Mouse (Mus musculus): ENCODE results near the gene Arid4a. TPM values are rescaled to one million over a fixed set of nuclear protein-coding genes. Genes with fewer than 3 reads are reported as not detected.
"Not testable (repeated sequence)": the region's sequence is repeated elsewhere in the genome, so short reads cannot be mapped to it uniquely, and the experiment has no call there.

The Arid4a gene
- polyA plus RNA-seq, 1 experiment from 2014 or later, result 31.2 TPM

- Histone ChIP-seq H3K4me3 (no peak overlapping the region), H3K9me3 (replicated peaks) (no peaks in the 10 kb centered on the region), H3K27me3 (ENCODE audit: low read depth, poor library complexity, severe bottlenecking) (no peaks in the 10 kb centered on the region), H3K36me3 (peaks cover 51% of the 10 kb centered on the region), H3K27ac (no peak overlapping the region), H3K4me1 (peaks cover 12% of the 10 kb centered on the region)
- 93% methylated on average over 8 of the region's 8 CpGs for WGBS
- peak; percentile 10 for DNase-seq (ENCODE audit: low spot score)
Measured at GRCm38 (mm10) chr12:71019211-71019610, 3.4 kb downstream of the Arid4a start.

DNA sequence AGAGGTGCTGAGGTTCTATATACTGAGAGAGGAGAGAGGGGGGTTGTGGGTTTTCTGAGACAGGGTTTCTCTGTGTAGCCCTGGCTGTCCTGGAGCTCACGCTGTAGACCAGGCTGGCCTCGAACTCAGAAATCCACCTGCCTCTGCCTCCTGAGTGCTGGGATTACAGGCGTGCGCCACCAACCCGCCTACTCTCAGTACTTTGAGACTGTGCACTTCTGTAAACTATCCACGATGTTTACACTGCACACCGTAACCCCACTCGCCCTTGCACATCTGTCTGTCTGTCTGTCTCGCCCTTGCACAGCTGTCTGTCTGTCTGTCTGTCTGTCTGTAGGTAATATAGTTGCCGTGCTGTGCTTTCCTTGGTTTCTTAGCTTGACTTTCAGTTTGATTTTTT lies 8.6 kb downstream of the Arid4a start:
- Histone ChIP-seq H3K9me3 (replicated peaks) (no peaks in the 10 kb centered on the region), H3K36me3 (peaks cover 96% of the 10 kb centered on the region), H3K27me3 (ENCODE audit: low read depth, poor library complexity, severe bottlenecking) (no peaks in the 10 kb centered on the region), H3K4me1 (no peaks in the 10 kb centered on the region), H3K4me3 (no peak overlapping the region), H3K27ac (no peak overlapping the region)
- peak; percentile 20 for DNase-seq (ENCODE audit: low spot score)
- 95% methylated on average over 10 of the region's 10 CpGs for WGBS

- not testable (repeated sequence) for H3K27me3 ChIP-seq (ENCODE audit: low read depth, poor library complexity, severe bottlenecking); H3K4me1 ChIP-seq; H3K27ac ChIP-seq; H3K4me3 ChIP-seq; H3K9me3 ChIP-seq (replicated peaks)
- H3K36me3 ChIP-seq, result peaks cover 86% of the 10 kb centered on the region
- DNase-seq (ENCODE audit: low spot score), result peak; percentile 18
- 93% methylated on average over 8 of the region's 8 CpGs for WGBS
Measured at GRCm38 (mm10) chr12:71028265-71028664, 12.5 kb downstream of the Arid4a start.

DNA sequence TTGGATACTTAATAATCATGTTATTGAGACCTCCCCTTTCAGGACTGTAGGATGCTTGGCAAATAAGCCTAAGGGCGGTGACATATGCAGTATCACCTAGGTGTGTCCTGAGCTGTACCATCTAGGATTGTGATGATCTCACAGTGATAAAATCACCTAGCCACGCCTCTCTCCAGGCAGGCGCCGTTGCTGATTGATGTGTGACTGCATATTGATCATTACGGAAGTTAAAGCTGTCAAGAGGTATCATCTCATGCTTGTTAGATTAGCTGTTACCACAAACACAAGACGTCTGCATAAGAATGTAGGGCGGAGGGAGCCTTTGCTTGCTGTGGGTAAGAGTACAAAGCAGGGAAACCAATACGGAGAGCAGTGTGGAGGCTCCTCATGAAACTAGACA lies 14.5 kb downstream of the Arid4a start:
- peak; percentile 3 for DNase-seq (ENCODE audit: low spot score)
- Histone ChIP-seq H3K36me3 (peaks cover 70% of the 10 kb centered on the region), H3K27me3 (ENCODE audit: low read depth, poor library complexity, severe bottlenecking) (no peaks in the 10 kb centered on the region), H3K9me3 (replicated peaks) (no peaks in the 10 kb centered on the region), H3K27ac (no peak overlapping the region), H3K4me1 (no peaks in the 10 kb centered on the region), H3K4me3 (no peak overlapping the region)
- WGBS, result 92% methylated on average over 8 of the region's 8 CpGs

DNA sequence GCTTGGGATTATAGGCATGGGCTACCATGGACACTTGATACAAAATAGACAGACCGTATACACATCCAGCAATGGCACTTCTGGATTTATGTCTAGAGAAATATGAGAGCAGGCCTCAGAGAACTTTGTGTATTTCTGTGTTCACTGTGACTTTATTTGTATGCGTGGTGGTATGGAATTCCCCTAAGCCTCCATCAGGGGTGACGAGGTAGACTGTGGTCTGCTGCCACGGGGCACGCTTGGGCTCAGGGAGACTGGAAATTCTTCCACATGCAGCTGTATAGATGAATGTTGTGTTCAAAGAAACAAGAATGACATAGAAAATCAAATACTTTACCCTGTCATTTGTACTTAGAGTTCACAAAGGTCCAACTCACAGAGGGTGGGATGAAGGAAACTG lies 14.9 kb downstream of the Arid4a start:
- Histone ChIP-seq H3K4me3 (no peak overlapping the region), H3K27ac (no peak overlapping the region), H3K9me3 (replicated peaks) (no peaks in the 10 kb centered on the region), H3K27me3 (ENCODE audit: low read depth, poor library complexity, severe bottlenecking) (no peaks in the 10 kb centered on the region), H3K4me1 (no peaks in the 10 kb centered on the region), H3K36me3 (peaks cover 66% of the 10 kb centered on the region)
- no peak for DNase-seq (ENCODE audit: low spot score)
- WGBS, result 97% methylated on average over 5 of the region's 5 CpGs

- no peak for DNase-seq (ENCODE audit: low spot score)
- Histone ChIP-seq H3K27me3 (ENCODE audit: low read depth, poor library complexity, severe bottlenecking) (no peaks in the 10 kb centered on the region), H3K9me3 (replicated peaks) (no peaks in the 10 kb centered on the region), H3K36me3 (peaks cover 66% of the 10 kb centered on the region), H3K4me3 (no peak overlapping the region), H3K27ac (no peak overlapping the region), H3K4me1 (no peaks in the 10 kb centered on the region)
- 93% methylated on average over 4 of the region's 4 CpGs for WGBS
Measured at GRCm38 (mm10) chr12:71035826-71036225, 20.0 kb downstream of the Arid4a start.

DNA sequence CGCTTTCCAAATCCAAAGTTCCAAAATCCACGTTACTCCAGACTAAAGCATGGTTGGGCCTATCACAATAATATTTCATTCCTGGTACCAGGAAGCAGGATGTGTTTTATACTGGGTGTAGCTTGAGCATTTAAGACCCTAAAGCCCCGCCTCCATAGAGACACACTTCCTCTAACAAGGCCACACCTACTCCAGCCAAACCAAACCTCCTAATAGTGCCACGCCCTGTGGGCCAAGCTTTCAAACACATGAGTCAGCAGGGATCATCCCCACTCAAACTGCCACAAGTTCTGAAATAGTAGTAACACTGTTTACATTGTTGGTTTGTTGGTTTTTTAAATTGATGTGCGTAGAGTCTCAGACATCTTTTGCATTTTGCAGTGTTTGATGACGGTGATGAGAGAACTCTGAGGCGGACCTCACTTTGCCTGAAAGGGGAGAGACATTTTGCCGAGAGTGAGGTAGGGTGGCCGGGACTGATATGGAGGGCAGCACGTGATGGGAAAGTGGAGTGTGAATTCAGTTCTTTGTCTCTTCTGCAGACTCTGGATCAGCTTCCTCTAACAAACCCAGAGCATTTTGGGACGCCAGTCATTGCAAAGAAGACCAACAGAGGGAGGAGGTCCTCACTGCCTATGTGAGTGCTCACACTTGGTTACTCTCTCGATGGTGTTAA lies 21.1 kb downstream of the Arid4a start:
- 91% methylated on average over 12 of the region's 12 CpGs for WGBS

DNA sequence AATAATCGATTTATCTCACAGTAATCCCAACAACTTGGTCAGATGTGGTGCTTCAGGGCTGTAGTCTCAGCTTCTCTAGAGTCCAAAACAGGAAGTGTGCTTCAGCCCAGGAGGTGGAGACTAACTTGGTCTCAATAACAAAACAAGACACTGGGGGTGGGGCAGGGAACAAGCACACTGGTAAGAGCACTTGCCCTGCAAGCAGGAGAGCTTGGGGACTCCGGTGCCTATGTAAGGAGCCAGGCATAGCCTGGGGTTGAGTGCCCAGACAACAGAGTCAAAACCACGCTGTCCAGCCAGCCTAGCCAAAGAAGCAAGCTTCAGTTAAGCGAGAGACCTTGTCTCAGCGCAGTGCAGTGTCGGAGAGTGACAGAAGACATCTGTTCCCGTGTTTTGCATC lies 24.7 kb downstream of the Arid4a start:
- DNase-seq (ENCODE audit: low spot score), result no peak
- Histone ChIP-seq H3K4me3 (no peak overlapping the region), H3K27ac (no peak overlapping the region), H3K27me3 (ENCODE audit: low read depth, poor library complexity, severe bottlenecking) (no peaks in the 10 kb centered on the region), H3K4me1 (no peaks in the 10 kb centered on the region), H3K36me3 (peaks cover 84% of the 10 kb centered on the region), H3K9me3 (replicated peaks) (no peaks in the 10 kb centered on the region)
- WGBS, result 92% methylated on average over 7 of the region's 7 CpGs

More for the DNA sequence above, 21.1 kb downstream of the Arid4a start:
- H3K27ac ChIP-seq, result no peak overlapping the region
- no peaks in the 10 kb centered on the region for H3K27me3 ChIP-seq (ENCODE audit: low read depth, poor library complexity, severe bottlenecking)
- H3K4me1 ChIP-seq, result no peaks in the 10 kb centered on the region
- no peaks in the 10 kb centered on the region for H3K9me3 ChIP-seq (replicated peaks)
- peaks cover 72% of the 10 kb centered on the region for H3K36me3 ChIP-seq
- no peak for DNase-seq (ENCODE audit: low spot score)
- H3K4me3 ChIP-seq, result no peak overlapping the region

GRCm38 (mm10) chr12:71042451-71042850 lies 26.7 kb downstream of the Arid4a start:
- H3K36me3 ChIP-seq, result peaks cover 87% of the 10 kb centered on the region
- no peak for DNase-seq (ENCODE audit: low spot score)
- H3K4me3 ChIP-seq, result no peak overlapping the region
- H3K9me3 ChIP-seq (replicated peaks), result no peaks in the 10 kb centered on the region
- H3K4me1 ChIP-seq, result no peaks in the 10 kb centered on the region
- H3K27me3 ChIP-seq (ENCODE audit: low read depth, poor library complexity, severe bottlenecking), result no peaks in the 10 kb centered on the region
- WGBS, result 100% methylated on average over 1 of the region's 1 CpGs
- no peak overlapping the region for H3K27ac ChIP-seq

DNA sequence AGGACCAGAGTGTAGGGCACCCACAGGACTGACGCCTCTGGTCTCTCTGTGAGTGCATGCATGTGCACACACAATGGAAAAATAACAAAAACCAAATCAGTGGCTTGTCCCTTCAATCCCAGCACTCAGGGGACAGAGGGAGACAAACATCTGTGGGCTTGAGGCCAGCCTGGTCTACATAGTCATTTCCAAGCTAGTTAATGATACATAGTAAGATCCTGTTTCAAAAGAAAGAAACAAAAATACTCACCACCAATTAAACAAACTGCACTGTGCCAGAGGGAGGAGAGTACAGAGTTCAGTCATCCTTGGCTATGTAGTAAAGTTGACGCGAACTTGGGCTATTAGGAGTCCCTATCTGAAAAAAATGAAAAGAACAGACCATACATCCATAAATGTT lies 27.8 kb downstream of the Arid4a start:
- Histone ChIP-seq H3K27ac (no peak overlapping the region), H3K9me3 (replicated peaks) (no peaks in the 10 kb centered on the region), H3K27me3 (ENCODE audit: low read depth, poor library complexity, severe bottlenecking) (no peaks in the 10 kb centered on the region), H3K36me3 (peaks cover 75% of the 10 kb centered on the region), H3K4me1 (peaks cover 4% of the 10 kb centered on the region; the same call in 1 of the 2 replicates), H3K4me3 (no peak overlapping the region)
- no peak for DNase-seq (ENCODE audit: low spot score)
- 95% methylated on average over 3 of the region's 3 CpGs for WGBS

GRCm38 (mm10) chr12:71044488-71044887 lies 28.7 kb downstream of the Arid4a start:
- Histone ChIP-seq H3K4me1 (peaks cover 4% of the 10 kb centered on the region; the same call in 1 of the 2 replicates), H3K27ac (no peak overlapping the region), H3K4me3 (no peak overlapping the region), H3K9me3 (replicated peaks) (no peaks in the 10 kb centered on the region), H3K36me3 (peaks cover 66% of the 10 kb centered on the region), H3K27me3 (ENCODE audit: low read depth, poor library complexity, severe bottlenecking) (no peaks in the 10 kb centered on the region)
- 88% methylated on average over 2 of the region's 2 CpGs for whole genome bisulfite sequencing
- DNase-seq (ENCODE audit: low spot score), result no peak

- H3K36me3 ChIP-seq, result peaks cover 48% of the 10 kb centered on the region
- no peak overlapping the region for H3K4me3 ChIP-seq
- H3K9me3 ChIP-seq (replicated peaks), result no peaks in the 10 kb centered on the region
- WGBS, result 97% methylated on average over 4 of the region's 4 CpGs
- no peak overlapping the region for H3K27ac ChIP-seq
- DNase-seq (ENCODE audit: low spot score), result no peak
- H3K27me3 ChIP-seq (ENCODE audit: low read depth, poor library complexity, severe bottlenecking), result no peaks in the 10 kb centered on the region
- peaks cover 4% of the 10 kb centered on the region; the same call in 1 of the 2 replicates for H3K4me1 ChIP-seq
Measured at GRCm38 (mm10) chr12:71046501-71046900, 30.7 kb downstream of the Arid4a start.

DNA sequence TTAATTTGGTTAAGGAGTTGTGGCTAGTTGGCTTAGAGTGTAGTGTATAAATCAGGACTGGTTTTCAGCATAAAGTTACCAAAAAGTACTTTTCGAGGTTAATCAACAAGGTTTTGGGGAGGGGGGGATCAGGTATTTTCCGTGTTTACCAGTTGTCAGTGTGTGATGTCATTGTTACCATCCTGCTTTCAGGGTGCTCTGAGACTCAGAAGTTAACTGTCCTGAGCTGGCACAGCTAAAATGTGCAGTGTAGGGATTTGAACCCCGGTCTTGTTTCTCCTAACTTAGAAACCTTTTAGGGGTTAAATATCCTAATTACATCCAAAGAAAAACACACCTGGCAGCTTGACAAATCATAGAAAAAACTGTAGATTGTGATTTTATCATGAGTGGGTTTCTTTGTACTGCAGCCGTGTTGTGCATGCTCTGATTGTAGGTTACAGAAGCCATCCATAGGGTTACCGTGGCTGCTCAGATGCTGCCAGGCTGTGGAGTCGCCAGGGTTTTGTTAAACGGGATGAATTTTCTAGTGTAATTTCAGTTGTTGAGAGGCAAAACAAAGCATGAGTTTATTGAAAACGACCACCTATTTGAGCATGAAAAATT lies 31.8 kb downstream of the Arid4a start:
- Histone ChIP-seq H3K36me3 (peaks cover 37% of the 10 kb centered on the region), H3K9me3 (replicated peaks) (no peaks in the 10 kb centered on the region), H3K4me3 (no peak overlapping the region), H3K4me1 (peaks cover 4% of the 10 kb centered on the region; the same call in 1 of the 2 replicates), H3K27me3 (ENCODE audit: low read depth, poor library complexity, severe bottlenecking) (no peaks in the 10 kb centered on the region), H3K27ac (peak overlapping the region; percentile 36; the same call in 1 of the 2 replicates)
- WGBS, result 88% methylated on average over 8 of the region's 8 CpGs
- no peak for DNase-seq (ENCODE audit: low spot score)

Data from limb, embryonic 10.5 days (tissue).